In genomic region chr8:115708936-115709780, GRCm38 (mm10) we compare ENCODE assay signal across 8 mouse cellular contexts. TPM values are rescaled to one million over a fixed set of nuclear protein-coding genes. Genes with fewer than 3 reads are reported as not detected.
DNase-seq lines count a peak whose midpoint lies in the region; ATAC-seq lines count a peak whose summit lies in the region.

No protein-coding gene starts in this region.

- H3K4me3 ChIP-seq in embryonic facial prominence, embryonic 10.5 days: peak overlapping the region; percentile 72
- H3K4me3 ChIP-seq in kidney, embryonic 14.5 days (ENCODE audit: low read length): peak overlapping the region; percentile 74
- peak overlapping the region; percentile 69 for H3K4me3 ChIP-seq in limb, embryonic 12.5 days (replicated peaks)
- H3K4me3 ChIP-seq in midbrain, embryonic 16.5 days (ENCODE audit: low read depth, low read length): 0 out of 2 replicates have a peak overlapping the region, but pooled peaks have one; percentile 16

- 0 out of 2 replicates have a peak overlapping the region, but pooled peaks have one; percentile 14 for H3K27ac ChIP-seq in embryonic facial prominence, embryonic 10.5 days (replicated peaks)
- no peak overlapping the region; the same call in 1 of the 2 replicates for H3K27ac ChIP-seq in kidney, embryonic 14.5 days (ENCODE audit: low read depth, low read length)
- no peak overlapping the region for H3K27ac ChIP-seq in limb, embryonic 12.5 days
- no peak overlapping the region for H3K27ac ChIP-seq in midbrain, embryonic 16.5 days (ENCODE audit: low read length)

- peak overlapping the region; percentile 87 for H3K4me2 ChIP-seq in kidney, embryonic 14.5 days (replicated peaks; ENCODE audit: low read depth, low read length)
- peak overlapping the region; percentile 83 for H3K4me2 ChIP-seq in limb, embryonic 12.5 days
- H3K4me2 ChIP-seq in midbrain, embryonic 16.5 days (ENCODE audit: low read length): peak overlapping the region; percentile 70

- no peak for ATAC-seq in kidney, embryonic 14.5 days (ENCODE audit: low FRiP score, low TSS enrichment)
- ATAC-seq in limb, embryonic 12.5 days (ENCODE audit: insufficient number of reproducible peaks, insufficient read depth, low FRiP score, low TSS enrichment, low read depth): no peak
- no peak for ATAC-seq in midbrain, embryonic 16.5 days
- ATAC-seq in erythroblast, adult 5-6 weeks (replicated peaks; ENCODE audit: low FRiP score, poor library complexity, severe bottlenecking): no peak

- DNase-seq in adrenal gland, postnatal 25 days: peak; percentile 77
- DNase-seq in embryonic facial prominence, embryonic 10.5 days (ENCODE audit: low spot score): peak; percentile 78
- DNase-seq in heart, adult 8-10 months (ENCODE audit: low spot score): peak; percentile 78
- peak; percentile 34 to 53 for DNase-seq in spleen, postnatal 36 days (ENCODE audit: low spot score in 2 of 2)

- H3K27me3 ChIP-seq in embryonic facial prominence, embryonic 10.5 days (replicated peaks; ENCODE audit: low read depth, poor library complexity, severe bottlenecking): peaks cover 60% of the 10 kb centered on the region
- no peaks in the 10 kb centered on the region for H3K27me3 ChIP-seq in kidney, embryonic 14.5 days (ENCODE audit: control insufficient read depth, insufficient read depth, low read length)
- peaks cover 41% of the 10 kb centered on the region for H3K27me3 ChIP-seq in limb, embryonic 12.5 days
- H3K27me3 ChIP-seq in midbrain, embryonic 16.5 days (ENCODE audit: control insufficient read depth, insufficient read depth, low read depth, low read length): peaks cover 14% of the 10 kb centered on the region

- H3K36me3 ChIP-seq in embryonic facial prominence, embryonic 10.5 days (replicated peaks): no peaks in the 10 kb centered on the region
- no peaks in the 10 kb centered on the region for H3K36me3 ChIP-seq in kidney, embryonic 14.5 days (ENCODE audit: control insufficient read depth, insufficient read depth, low read length)
- H3K36me3 ChIP-seq in limb, embryonic 12.5 days: no peaks in the 10 kb centered on the region
- H3K36me3 ChIP-seq in midbrain, embryonic 16.5 days (ENCODE audit: control insufficient read depth, insufficient read depth, low read length): no peaks in the 10 kb centered on the region

- no peak overlapping the region for H3K9ac ChIP-seq in kidney, embryonic 14.5 days (ENCODE audit: low read depth, low read length)
- no peak overlapping the region; the same call in 1 of the 2 replicates for H3K9ac ChIP-seq in limb, embryonic 12.5 days (replicated peaks)
- H3K9ac ChIP-seq in midbrain, embryonic 16.5 days (ENCODE audit: low read depth, low read length): no peak overlapping the region

- under 1% methylated on average over 19 of the region's 19 CpGs for WGBS in embryonic facial prominence, embryonic 10.5 days
- 1% methylated on average over 19 of the region's 19 CpGs for WGBS in kidney, embryonic 14.5 days
- 2% methylated on average over 19 of the region's 19 CpGs for WGBS in limb, embryonic 12.5 days
- 1% methylated on average over 18 of the region's 19 CpGs for WGBS in midbrain, embryonic 16.5 days

- no peaks in the 10 kb centered on the region for H3K9me3 ChIP-seq in embryonic facial prominence, embryonic 10.5 days
- no peaks in the 10 kb centered on the region for H3K9me3 ChIP-seq in kidney, embryonic 14.5 days (ENCODE audit: control insufficient read depth, low read length)
- H3K9me3 ChIP-seq in limb, embryonic 12.5 days: no peaks in the 10 kb centered on the region
- no peaks in the 10 kb centered on the region for H3K9me3 ChIP-seq in midbrain, embryonic 16.5 days (replicated peaks; ENCODE audit: control insufficient read depth, low read length, poor library complexity, severe bottlenecking)

- H3K4me1 ChIP-seq in embryonic facial prominence, embryonic 10.5 days: peaks cover 44% of the 10 kb centered on the region
- peaks cover 27% of the 10 kb centered on the region for H3K4me1 ChIP-seq in kidney, embryonic 14.5 days (ENCODE audit: control insufficient read depth, insufficient read depth, low read length)
- peaks cover 30% of the 10 kb centered on the region for H3K4me1 ChIP-seq in limb, embryonic 12.5 days (replicated peaks)
- peaks cover 19% of the 10 kb centered on the region for H3K4me1 ChIP-seq in midbrain, embryonic 16.5 days (ENCODE audit: control insufficient read depth, insufficient read depth, low read length)

RNA-seq across cellular contexts. Expression of gene Maf, which starts 1.6 kb away (rescaled TPM):
- total RNA-seq in adrenal gland, postnatal 25 days (2021): 23.7 and 27.3 TPM in 2 replicates
- 2.3 and 2.7 TPM in 2 replicates for polyA plus RNA-seq in embryonic facial prominence, embryonic 10.5 days (2016; fragmentation: Nextera tagmentation; extraction: Ambion mirVana)
- 1 to 10 TPM; 5.6 to 8.5 (median 7.3) TPM for total RNA-seq in heart, adult 8-10 months (2022)
- polyA plus RNA-seq in kidney, embryonic 14.5 days (2014; fragmentation: Nextera tagmentation; extraction: Ambion mirVana): 11.0 and 12.7 TPM in 2 replicates
- 3.6 and 4.5 TPM in 2 replicates for polyA plus RNA-seq in limb, embryonic 12.5 days (2016; fragmentation: Nextera tagmentation; extraction: Ambion mirVana)
- 6.7 and 7.5 TPM in 2 replicates for polyA plus RNA-seq in midbrain, embryonic 16.5 days (2015; fragmentation: Nextera tagmentation; extraction: Ambion mirVana)
- total RNA-seq in erythroblast, adult 5-6 weeks (2015; ENCODE audit: low replicate concordance): 2.5 and 4.0 TPM in 2 replicates
- total RNA-seq in erythroblast, adult 5-6 weeks (2017; ENCODE audit: low replicate concordance): 1.8 and 4.1 TPM in 2 replicates

Comparison
In these comparisons a context has a peak if more than half of its experiments do, and no peak if none do; other contexts are left out.
1. H3K4me3 ChIP-seq: peak in every context shown above with its lines; median percentile 74 in kidney, embryonic 14.5 days; 72 in embryonic facial prominence, embryonic 10.5 days; 69 in limb, embryonic 12.5 days; 16 in midbrain, embryonic 16.5 days.